Mouse (Mus musculus) small intestine, adult 2 months (tissue): ENCODE measurements around the gene Prdm16. TPM values are rescaled to one million over a fixed set of nuclear protein-coding genes. Genes with fewer than 3 reads are reported as not detected.

Experiments used
- H3K27ac ChIP-seq: fragments of 200-500 bp; 2 replicates; pipeline ENCODE4 v1.5.1; 2012; ENCODE audit warnings: low read depth, low read length, control low read depth, inconsistent platforms; ENCODE audit not compliant: insufficient read depth
- H3K27me3 ChIP-seq: fragments of 200-500 bp; 2 replicates; pipeline ENCODE4 v1.6.1; 2012; ENCODE audit warnings: mild to moderate bottlenecking, moderate library complexity, low read length, inconsistent platforms; ENCODE audit not compliant: control insufficient read depth, insufficient read depth
- H3K36me3 ChIP-seq: fragments of 200-500 bp; 2 replicates; pipeline ENCODE4 v1.6.1; 2012; ENCODE audit warnings: mild to moderate bottlenecking, low read length, control low read depth, inconsistent platforms; ENCODE audit not compliant: control insufficient read depth, insufficient read depth
- H3K4me1 ChIP-seq: fragments of 200-500 bp; 2 replicates; pipeline ENCODE4 v1.6.1; 2012; ENCODE audit warnings: low read length, inconsistent platforms, mixed read lengths; ENCODE audit not compliant: control insufficient read depth, insufficient read depth, insufficient read length
- H3K4me3 ChIP-seq: fragments of 200-500 bp; 2 replicates; pipeline ENCODE4 v1.5.1; 2012; ENCODE audit warnings: low read depth, mild to moderate bottlenecking, control low read depth, inconsistent platforms, low read length, moderate library complexity
- CTCF ChIP-seq: fragments of 200-500 bp; IDR thresholded peaks from 2 replicates; pipeline ENCODE4 v1.5.1; 2012; ENCODE audit warnings: low read depth, mild to moderate bottlenecking, control low read depth, inconsistent platforms, low read length, moderate library complexity, mixed read lengths; ENCODE audit not compliant: insufficient replicate concordance, insufficient read length; ENCODE audit errors: extremely low read depth
- POLR2A ChIP-seq: fragments of 200-500 bp; IDR thresholded peaks from 2 replicates; pipeline ENCODE4 v1.6.1; 2012; ENCODE audit warnings: low read depth, mild to moderate bottlenecking, control low read depth, inconsistent platforms, low read length, moderate library complexity
- WGBS: fragments of 180-500 bp; shearing (Covaris S2); methylation state at CpG from one replicate; pipeline ENCODE4 v1.1.7; 2018; 5-methylcytosine and 5-hydroxymethylcytosine counted together
- polyA plus RNA-seq: library from polyadenylated mRNA; depleted of rRNA; stranded (reverse); fragments of >200 nt; gene quantifications from 2 replicates; pipeline ENCODE4 v1.2.3, GENCODE M21; 2012; rRNA removed

Gene Prdm16
- 4.9 and 15.5 TPM in 2 replicates for polyA plus RNA-seq

GRCm38 (mm10) chr4:154636721-154637311 lies at the start of gene Prdm16:
Gene Prdm16 (minus strand): TSS chr4:154636873.
- peak within 1 kb of the TSS; percentile 74 for H3K27ac ChIP-seq
- TF ChIP-seq POLR2A: peak; percentile 87
- no peak for TF ChIP-seq CTCF

GRCm38 (mm10) chr4:154683068-154683752 lies 46.5 kb upstream of the Prdm16 start:
- WGBS: 64% methylated on average over 5 of the region's 5 CpGs
- Histone ChIP-seq H3K4me3 (no peak overlapping the region), H3K4me1 (no peaks in the 10 kb centered on the region), H3K27me3 (no peaks in the 10 kb centered on the region), H3K36me3 (no peaks in the 10 kb centered on the region), H3K27ac (no peak overlapping the region)
- TF ChIP-seq POLR2A (no peak), CTCF (no peak)

More at GRCm38 (mm10) chr4:154636721-154637311, at the start of gene Prdm16:
- Histone ChIP-seq H3K36me3 (no peaks in the 10 kb centered on the region), H3K27me3 (peaks cover 14% of the 10 kb centered on the region), H3K4me3 (peak within 1 kb of the TSS; percentile 91), H3K4me1 (0 out of 2 replicates have a peak, but pooled peaks cover 2% of the 10 kb centered on the region)
- WGBS: under 1% methylated on average over 47 of the region's 47 CpGs

- Histone ChIP-seq H3K27me3 (no peaks in the 10 kb centered on the region), H3K4me1 (no peaks in the 10 kb centered on the region), H3K36me3 (no peaks in the 10 kb centered on the region), H3K27ac (no peak overlapping the region), H3K4me3 (no peak overlapping the region)
- WGBS: 56% methylated on average over 14 of the region's 14 CpGs
- no peak for TF ChIP-seq POLR2A
Observed at GRCm38 (mm10) chr4:154682311-154682710, 45.6 kb upstream of the Prdm16 start.

- Histone ChIP-seq H3K4me3 (no peak overlapping the region), H3K27me3 (no peaks in the 10 kb centered on the region), H3K27ac (no peak overlapping the region), H3K36me3 (no peaks in the 10 kb centered on the region), H3K4me1 (no peaks in the 10 kb centered on the region)
- 76% methylated on average over 10 of the region's 10 CpGs for WGBS
- TF ChIP-seq CTCF (no peak), POLR2A (no peak)
Observed at GRCm38 (mm10) chr4:154675441-154676000, 38.8 kb upstream of the Prdm16 start.

GRCm38 (mm10) chr4:154674966-154675365 lies 38.3 kb upstream of the Prdm16 start:
- Histone ChIP-seq H3K27ac (no peak overlapping the region), H3K4me3 (no peak overlapping the region), H3K4me1 (no peaks in the 10 kb centered on the region), H3K27me3 (no peaks in the 10 kb centered on the region), H3K36me3 (no peaks in the 10 kb centered on the region)
- 52% methylated on average over 15 of the region's 15 CpGs for WGBS
- no peak for TF ChIP-seq POLR2A
- no peak for TF ChIP-seq CTCF

- H3K27me3 ChIP-seq: no peaks in the 10 kb centered on the region
- no peak overlapping the region for H3K27ac ChIP-seq
- 2% methylated on average over 12 of the region's 12 CpGs for WGBS
- H3K36me3 ChIP-seq: no peaks in the 10 kb centered on the region
- no peak overlapping the region for H3K4me3 ChIP-seq
- H3K4me1 ChIP-seq: no peaks in the 10 kb centered on the region
- peak; percentile 82; the same call in 1 of the 2 replicates for TF ChIP-seq CTCF
- TF ChIP-seq POLR2A: no peak
Observed at GRCm38 (mm10) chr4:154674541-154674940, 37.9 kb upstream of the Prdm16 start.

- WGBS: 83% methylated on average over 4 of the region's 4 CpGs
- Histone ChIP-seq H3K4me3 (no peak overlapping the region), H3K27me3 (no peaks in the 10 kb centered on the region), H3K4me1 (no peaks in the 10 kb centered on the region), H3K36me3 (no peaks in the 10 kb centered on the region), H3K27ac (no peak overlapping the region)
- TF ChIP-seq POLR2A: no peak
- TF ChIP-seq CTCF: no peak
Observed at GRCm38 (mm10) chr4:154673986-154674385, 37.3 kb upstream of the Prdm16 start.
